Mouse (Mus musculus): ENCODE measurements at regions not wholly inside any gene's neighbourhood (a gene's known extent, or its start where the extent isn't known, plus 50 kb on each side); places are given as distances from the start of the nearest gene placed in this dataset.
"Not testable (repeated sequence)": the region's sequence is repeated elsewhere in the genome, so short reads cannot be mapped to it uniquely, and the experiment has no call there.

DNA sequence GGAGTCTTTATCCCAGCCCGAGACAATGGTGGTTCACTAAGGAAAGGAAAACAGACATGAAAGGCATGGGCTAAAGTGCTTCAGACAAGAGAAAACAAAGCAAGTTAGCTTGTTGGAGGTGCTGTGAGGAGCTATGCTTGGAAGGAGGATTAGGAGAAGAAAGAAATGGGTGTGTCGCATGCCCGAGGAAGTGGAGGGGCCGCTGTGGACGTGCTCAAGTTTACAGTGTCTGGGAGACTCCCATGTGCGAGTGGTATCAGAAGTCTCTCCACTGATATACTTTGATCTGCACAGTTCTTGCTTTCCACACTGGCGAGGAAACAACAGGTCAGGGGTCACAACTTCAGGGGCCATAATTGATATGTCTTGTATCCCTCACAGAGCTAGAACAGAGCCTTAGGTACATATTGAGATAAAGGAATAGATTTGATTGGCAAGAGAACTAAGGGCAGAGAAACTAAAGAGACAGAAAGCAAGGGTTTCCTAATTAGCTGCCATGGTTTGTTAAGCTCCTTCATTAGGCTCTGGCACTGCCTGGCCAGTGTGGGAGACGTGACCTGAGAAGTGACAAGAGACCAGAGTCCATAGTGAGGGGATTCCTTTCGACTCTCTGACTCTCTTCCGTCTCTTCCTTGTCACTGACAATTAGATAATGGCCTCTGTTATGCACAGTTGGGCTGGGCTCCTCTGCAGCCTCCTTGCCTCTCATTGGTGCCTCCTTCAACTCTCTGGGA is 93.1 kb downstream of the Enc1 start:
- no peak for DNase-seq

DNA sequence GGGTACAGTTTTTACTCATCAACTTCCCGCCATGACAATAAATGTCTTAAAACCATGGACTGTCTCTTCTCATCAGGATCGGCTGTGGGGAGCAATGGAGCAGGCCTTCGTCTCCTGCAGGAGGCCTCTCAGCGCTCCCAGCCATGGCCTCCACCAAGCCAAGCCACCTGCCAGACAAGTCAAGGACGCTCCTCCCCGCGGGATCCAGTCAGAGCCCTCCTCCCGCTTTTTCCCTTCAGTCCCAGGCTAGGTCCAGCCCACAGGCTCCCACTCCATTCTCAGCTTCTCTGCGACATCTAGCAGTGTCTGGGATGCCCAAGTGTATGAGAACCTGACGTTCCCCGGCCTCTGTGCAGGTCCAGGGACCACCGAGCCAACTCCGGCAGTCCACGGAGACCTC is 90.2 kb downstream of the Enc1 start:
- no peak for DNase-seq

DNA sequence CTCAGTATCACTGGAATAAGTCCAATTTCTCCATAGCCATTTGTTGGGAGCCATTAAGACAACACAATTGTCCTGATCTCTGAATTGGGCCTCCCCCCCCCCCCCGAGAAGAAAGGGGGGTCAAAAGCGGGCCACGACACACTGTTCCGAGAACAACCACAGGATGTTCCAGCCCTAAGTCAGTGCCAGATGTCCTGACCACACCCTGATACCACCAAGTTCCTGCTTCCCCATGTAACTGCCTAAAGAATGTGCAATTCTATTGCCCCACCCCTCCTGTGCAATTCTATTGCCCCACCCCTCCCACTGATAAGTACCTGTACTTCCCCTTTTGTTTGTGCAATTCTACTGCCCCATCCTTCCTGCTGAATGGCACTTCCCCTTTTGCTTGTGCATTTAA is 80.4 kb downstream of the Enc1 start:
- not testable (repeated sequence) for DNase-seq

DNA sequence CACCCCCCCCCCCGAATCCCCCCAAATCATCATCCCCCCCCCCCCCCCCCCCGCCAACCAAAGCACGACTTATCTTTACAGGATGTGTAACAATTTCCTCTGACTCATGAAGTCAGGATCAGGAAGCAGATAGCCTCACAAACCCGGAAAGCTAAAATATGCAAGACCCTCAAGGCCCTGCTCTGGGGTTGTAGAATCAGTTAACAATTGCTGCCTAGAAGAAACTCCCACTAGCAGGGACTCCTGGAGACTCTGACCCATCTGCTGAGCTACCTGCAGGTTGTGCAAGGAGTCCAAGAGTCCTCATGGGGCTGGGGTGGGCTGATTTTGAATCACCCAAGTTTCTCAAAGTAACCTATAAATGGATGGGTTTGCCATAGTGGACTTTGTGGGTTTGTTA is 79.9 kb downstream of the Enc1 start:
- DNase-seq = no peak

DNA sequence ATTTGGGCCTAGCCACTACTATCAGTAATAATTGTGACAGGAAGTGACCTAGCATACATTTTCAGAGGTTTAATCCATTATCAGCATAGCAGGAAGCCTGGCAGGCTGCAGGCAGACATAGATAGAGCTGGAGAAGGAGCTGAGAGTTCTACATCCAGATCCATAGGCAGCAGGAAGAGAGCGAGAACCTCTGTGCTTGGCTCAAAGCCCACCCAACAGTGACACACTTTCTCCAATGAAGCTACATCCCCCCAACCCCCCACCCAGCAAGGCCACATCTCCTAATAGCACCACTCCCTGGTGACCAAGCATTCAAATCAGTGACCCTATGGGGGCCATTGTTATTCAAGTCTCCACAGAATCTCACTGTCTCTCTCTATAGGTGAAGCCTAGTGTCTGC is 79.4 kb downstream of the Enc1 start:
- no peak for DNase-seq

DNA sequence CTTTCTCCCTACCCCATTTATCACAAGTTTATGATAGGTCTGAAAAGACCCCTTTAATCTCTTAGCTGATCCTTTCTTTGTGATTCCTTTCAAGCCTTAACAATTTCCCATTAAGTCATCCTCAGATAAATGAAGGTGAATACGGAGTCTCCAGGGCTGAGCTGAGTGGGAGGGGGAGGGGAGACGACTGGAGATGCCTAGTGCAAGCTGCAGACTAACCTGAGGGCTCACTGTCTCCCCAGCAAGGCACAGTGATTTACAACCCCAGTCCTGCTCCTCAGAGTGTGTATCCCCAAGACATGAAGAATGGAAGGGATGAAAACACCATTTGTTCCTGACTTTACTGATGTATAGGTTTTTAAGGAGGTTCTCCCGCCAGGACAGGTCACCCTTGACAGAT is 76.7 kb downstream of the Enc1 start:
- no peak for DNase-seq

DNA sequence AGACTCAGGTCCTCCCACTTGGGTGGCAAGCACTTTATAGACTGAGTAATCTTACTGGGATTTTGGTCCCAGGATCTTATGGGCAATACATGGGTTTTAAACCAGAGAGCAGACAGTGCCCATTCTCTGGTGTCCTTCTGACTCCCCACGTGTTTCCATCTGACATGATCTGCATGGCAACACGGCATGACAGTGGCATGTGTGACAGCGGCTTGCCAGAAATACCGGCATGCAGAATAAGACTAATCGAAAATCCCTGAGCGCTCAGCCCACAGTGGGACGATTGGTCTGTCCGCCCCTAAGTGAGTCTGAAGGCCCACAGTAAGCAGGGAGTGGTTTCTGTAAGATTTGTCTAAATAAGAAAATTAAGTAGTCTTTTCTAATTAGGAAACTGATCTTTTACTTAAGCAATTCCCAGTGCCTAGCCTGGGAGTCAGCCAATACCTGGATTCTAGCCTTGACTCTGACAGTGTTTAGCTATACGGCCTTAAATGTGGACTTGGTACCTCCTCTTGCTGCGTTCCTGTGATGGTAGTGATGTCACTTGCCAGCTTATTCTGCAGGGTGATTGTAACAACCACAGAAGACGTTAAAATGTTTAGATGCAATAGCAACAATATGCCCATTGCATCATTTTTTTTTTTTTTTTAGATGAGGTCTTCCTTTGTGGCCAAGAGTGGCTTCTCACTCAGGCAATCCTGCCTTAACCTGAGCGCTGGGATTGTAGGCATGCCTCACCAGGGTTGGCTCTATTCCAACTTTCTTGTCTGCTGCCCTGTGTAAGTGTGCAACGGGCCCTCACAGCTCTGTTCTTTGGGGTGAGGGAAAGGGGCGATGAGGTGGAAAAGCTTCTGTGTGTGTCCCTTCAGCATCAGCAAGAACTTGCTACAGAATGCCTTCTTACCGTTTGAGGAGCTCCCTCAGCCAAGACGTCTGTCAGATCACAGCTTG is 71.8 kb downstream of the Enc1 start:
- DNase-seq = no peak

DNA sequence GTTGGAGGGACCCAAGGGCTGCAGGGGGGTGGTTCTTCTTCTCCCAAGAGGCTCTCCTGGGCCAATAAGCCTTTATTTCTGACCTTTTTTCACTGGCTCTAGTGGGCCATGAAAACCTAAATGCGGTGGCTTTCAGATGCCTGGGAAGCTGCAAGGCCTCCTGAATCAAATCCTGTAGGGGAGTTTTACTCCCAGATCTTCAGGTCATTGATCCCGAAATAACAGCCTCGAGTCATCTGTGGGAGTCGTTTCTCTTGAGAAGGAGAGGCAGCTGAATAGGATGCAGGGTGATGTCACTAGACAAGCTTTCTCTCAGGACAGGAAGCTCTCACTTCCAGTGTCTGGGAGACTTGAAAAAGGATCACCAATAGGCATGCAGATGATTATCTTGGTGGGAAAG is 70.4 kb downstream of the Enc1 start:
- DNase-seq = no peak

DNA sequence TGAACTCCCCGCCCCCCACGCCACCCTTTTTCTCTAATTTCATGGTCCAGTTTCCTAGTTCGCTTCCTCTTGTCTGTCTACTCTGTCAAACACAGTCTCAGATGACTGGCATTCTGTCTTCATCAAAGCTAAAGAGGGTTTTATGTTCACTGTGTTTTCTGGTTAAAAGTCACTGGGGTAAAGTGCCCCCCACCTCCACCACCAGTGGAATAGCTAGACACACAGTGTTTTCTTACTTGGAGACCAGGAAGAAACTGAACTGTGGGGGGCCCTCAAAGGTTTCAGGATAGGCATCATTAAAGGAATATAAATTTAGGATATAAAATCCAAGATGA is 69.9 kb downstream of the Enc1 start:
- DNase-seq = no peak

DNA sequence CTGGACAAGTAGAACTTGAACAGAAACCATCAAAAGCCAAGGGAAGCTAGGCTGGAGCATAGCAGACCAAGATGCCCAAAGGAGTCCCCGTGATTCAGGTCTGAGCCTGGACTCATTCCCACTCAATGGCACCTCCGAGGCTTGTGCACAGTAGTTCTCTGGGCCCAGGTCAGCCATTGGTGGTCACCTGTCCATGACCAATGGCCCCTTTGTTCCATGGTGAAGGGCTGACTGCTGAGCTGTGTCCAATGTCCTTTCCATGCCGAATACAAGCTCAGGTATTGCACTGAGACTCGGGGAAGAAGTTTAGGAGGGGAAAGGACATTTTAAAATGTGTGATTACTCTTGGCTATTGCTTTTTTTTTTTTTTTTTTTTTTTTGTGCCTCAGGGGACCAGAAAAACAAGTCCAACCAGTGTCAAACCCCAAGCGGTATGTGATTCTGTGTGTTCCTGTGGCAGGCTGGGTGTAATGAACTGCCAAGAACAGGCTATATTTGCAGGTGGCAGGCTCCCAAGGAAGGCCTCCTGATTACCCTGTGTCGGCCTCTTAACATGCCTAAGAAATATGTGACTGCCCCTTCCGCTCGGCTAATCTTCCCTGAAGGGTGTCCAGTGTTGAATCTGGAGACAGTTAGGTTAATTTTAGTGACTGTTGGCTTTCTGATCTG is 69.4 kb downstream of the Enc1 start:
- no peak for DNase-seq

DNA sequence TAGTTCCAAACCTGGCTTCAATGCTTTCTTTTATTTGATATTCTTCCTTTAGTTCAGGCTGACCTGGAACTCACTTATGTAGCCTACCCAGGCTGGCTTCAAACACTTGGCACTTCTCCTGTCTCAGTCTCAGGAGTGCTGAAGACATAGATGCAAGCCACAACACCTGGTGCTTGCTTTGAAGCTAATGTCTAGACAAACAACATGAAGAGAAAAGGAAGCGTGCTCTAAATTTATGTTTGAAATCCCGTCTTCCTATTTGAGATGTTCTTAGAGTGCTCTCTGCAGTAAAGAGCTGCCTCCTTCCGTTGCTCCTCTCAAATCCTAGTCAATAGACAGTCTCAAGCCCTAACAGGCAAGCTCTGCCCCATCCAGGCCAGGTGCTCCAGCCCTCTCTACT is 68.5 kb downstream of the Enc1 start:
- no peak for DNase-seq

DNA sequence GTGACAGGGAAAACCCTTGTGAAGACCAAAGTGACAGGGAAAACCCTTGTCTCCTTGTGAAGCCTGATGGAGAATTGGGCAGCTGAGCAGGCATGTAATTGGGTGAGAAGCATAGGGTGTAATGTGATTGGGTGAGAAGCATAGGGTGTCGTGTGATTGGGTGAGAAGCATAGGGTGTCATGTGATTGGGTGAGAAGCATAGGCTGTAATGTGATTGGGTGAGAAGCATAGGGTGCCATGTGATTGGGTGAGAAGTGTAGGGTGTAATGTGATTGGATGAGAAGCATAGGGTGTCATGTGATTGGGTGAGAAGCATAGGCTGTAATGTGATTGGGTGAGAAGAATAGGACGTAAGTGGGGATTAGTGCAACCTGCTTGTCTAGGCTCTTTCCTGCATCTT is 67.5 kb downstream of the Enc1 start:
- DNase-seq = no peak

Data from right cerebral cortex, adult 18-20 months (tissue).